Mouse (Mus musculus) CD8-positive naive resting alpha-beta T cell, adult 2 months (primary cell): ENCODE measurements around the gene Echdc3.

Source experiments
- DNase-seq, 2 experiments: peaks; one replicate each; pipeline ENCODE4 v3.0.0; 2022; ENCODE audit warnings: low read depth in 2 of 2, low spot score in 2 of 2

Gene Echdc3

GRCm38 (mm10) chr2:6226361-6227058 is 13.7 kb upstream of the Echdc3 start:
- no peak for DNase-seq

- peak; percentile 59 to 77 for DNase-seq
These were observed 7.4 kb upstream of the Echdc3 start for GRCm38 (mm10) chr2:6220141-6220805.

- no peak for DNase-seq
These were observed 508 bp downstream of the Echdc3 start for GRCm38 (mm10) chr2:6212327-6212723.

GRCm38 (mm10) chr2:6210840-6211239 is 2.0 kb downstream of the Echdc3 start:
- DNase-seq, result no peak

- no peak for DNase-seq
These were observed 3.1 kb downstream of the Echdc3 start for GRCm38 (mm10) chr2:6209746-6210145.

- no peak for DNase-seq
These were observed 3.7 kb downstream of the Echdc3 start for GRCm38 (mm10) chr2:6209116-6209515.

GRCm38 (mm10) chr2:6207736-6208135 is 5.1 kb downstream of the Echdc3 start:
- no peak for DNase-seq

- DNase-seq, result no peak
These were observed 16.4 kb downstream of the Echdc3 start for GRCm38 (mm10) chr2:6196363-6196973.

- DNase-seq, result no peak
These were observed 17.2 kb downstream of the Echdc3 start for GRCm38 (mm10) chr2:6195468-6196239.

- no peak for DNase-seq
These were observed 18.3 kb downstream of the Echdc3 start for GRCm38 (mm10) chr2:6194497-6194896.

- no peak for DNase-seq
These were observed 19.3 kb downstream of the Echdc3 start for GRCm38 (mm10) chr2:6193591-6193973.

- DNase-seq, result no peak
These were observed 19.8 kb downstream of the Echdc3 start for GRCm38 (mm10) chr2:6192820-6193590.

GRCm38 (mm10) chr2:6190036-6190435 is 22.8 kb downstream of the Echdc3 start:
- no peak for DNase-seq

GRCm38 (mm10) chr2:6189675-6189998 is 23.2 kb downstream of the Echdc3 start:
- no peak for DNase-seq

- no peak for DNase-seq
These were observed 23.8 kb downstream of the Echdc3 start for GRCm38 (mm10) chr2:6188891-6189674.

GRCm38 (mm10) chr2:6187418-6187817 is 25.4 kb downstream of the Echdc3 start:
- no peak for DNase-seq

- no peak for DNase-seq
These were observed 25.9 kb downstream of the Echdc3 start for GRCm38 (mm10) chr2:6186913-6187312.

- no peak for DNase-seq
These were observed 33.1 kb downstream of the Echdc3 start for GRCm38 (mm10) chr2:6179749-6180117.

- no peak for DNase-seq
These were observed 33.7 kb downstream of the Echdc3 start for GRCm38 (mm10) chr2:6178901-6179748.
